Mouse (Mus musculus) cortical plate, adult 2 months (tissue): ENCODE data around the gene Gm49661.

Experiments used
- CTCF ChIP-seq: fragments of 200-500 bp; IDR thresholded peaks from 2 replicates; pipeline ENCODE4 v1.5.1; 2011; ENCODE audit warnings: mild to moderate bottlenecking, control low read depth, low read length; ENCODE audit not compliant: insufficient read depth; ENCODE audit errors: extremely low read depth
- POLR2A ChIP-seq: fragments of 200-500 bp; IDR thresholded peaks from 2 replicates; pipeline ENCODE4 v1.6.1; 2011; ENCODE audit warnings: mild to moderate bottlenecking, low read length, control low read depth; ENCODE audit not compliant: insufficient read depth; ENCODE audit errors: extremely low read depth

GRCm38 (mm10) chr8:85011242-85011641 lies 42.0 kb upstream of the Gm49661 start:
- no peak for TF ChIP-seq POLR2A
- TF ChIP-seq CTCF, result no peak
